Mouse (Mus musculus) MEL (cell line): ENCODE results near the gene Haao. TPM values are rescaled to one million over a fixed set of nuclear protein-coding genes. Genes with fewer than 3 reads are reported as not detected.
A peak's percentile ranks its signal among the peaks of the same experiment; 100 is the strongest.

Source experiments
- DNase-seq: peaks from one replicate; pipeline ENCODE4 v3.0.0; 2011; ENCODE audit warnings: low read depth, low spot score
- H3K27ac ChIP-seq: 2 replicates; pipeline ENCODE4 v1.5.1; 2012; ENCODE audit warnings: low read depth, mild to moderate bottlenecking, control low read depth, low read length, moderate library complexity; ENCODE audit not compliant: control insufficient read depth
- H3K27me3 ChIP-seq, 2 experiments: fragments of 150-350 bp in 1 of 2; sonication (generic) in 1 of 2; 2 replicates each; pipeline ENCODE4 v1.6.1; 2012; ENCODE audit warnings: low read length in 2 of 2, mild to moderate bottlenecking in 2 of 2, improper control_type of control experiment in 1 of 2, moderate library complexity in 1 of 2; ENCODE audit not compliant: insufficient read depth in 2 of 2, control insufficient read depth in 1 of 2
- H3K36me3 ChIP-seq, 2 experiments: 2 replicates each; pipeline ENCODE4 v1.6.1; 2012 to 2014; ENCODE audit warnings: low read length in 2 of 2, improper control_type of control experiment in 1 of 2, inconsistent platforms in 1 of 2, mild to moderate bottlenecking in 1 of 2; ENCODE audit not compliant: insufficient read depth in 2 of 2, control insufficient read depth in 1 of 2
- H3K4me1 ChIP-seq, 2 experiments: fragments of 150-350 bp in 1 of 2; sonication (generic) in 1 of 2; 2 replicates each; pipeline ENCODE4 v1.6.1; 2012; ENCODE audit warnings: low read length in 2 of 2, improper control_type of control experiment in 1 of 2, mild to moderate bottlenecking in 1 of 2; ENCODE audit not compliant: insufficient read depth in 2 of 2, control insufficient read depth in 1 of 2
- H3K4me3 ChIP-seq, 2 experiments: fragments of 150-350 bp in 1 of 2; sonication (generic) in 1 of 2; 2 replicates each; pipeline ENCODE4 v1.5.1; 2012; ENCODE audit warnings: low read depth in 2 of 2, low read length in 2 of 2, mild to moderate bottlenecking in 2 of 2, moderate library complexity in 2 of 2, control low read depth in 1 of 2, improper control_type of control experiment in 1 of 2; ENCODE audit not compliant: control insufficient read depth in 1 of 2, insufficient read depth in 1 of 2
- H3K79me2 ChIP-seq: 2 replicates; pipeline ENCODE4 v1.6.1; 2012; ENCODE audit warnings: mild to moderate bottlenecking, low read length, moderate library complexity; ENCODE audit not compliant: control insufficient read depth, poor library complexity, insufficient read depth
- H3K9ac ChIP-seq: 2 replicates; pipeline ENCODE4 v1.6.1; 2012; ENCODE audit warnings: low read depth, mild to moderate bottlenecking, control low read depth, low read length, moderate library complexity; ENCODE audit not compliant: control insufficient read depth, poor library complexity, severe bottlenecking
- H3K9me3 ChIP-seq: fragments of 150-350 bp; sonication (generic); replicated peaks from 2 replicates; pipeline ENCODE4 v1.6.1; 2012; ENCODE audit warnings: mild to moderate bottlenecking, low read length, improper control_type of control experiment, moderate library complexity; ENCODE audit not compliant: insufficient read depth
- BHLHE40 ChIP-seq: IDR thresholded peaks from 2 replicates; pipeline ENCODE4 v1.6.1; 2012; ENCODE audit warnings: low read depth, mild to moderate bottlenecking, inconsistent platforms, low read length, improper control_type of control experiment, borderline replicate concordance
- CHD1 ChIP-seq: IDR thresholded peaks from 2 replicates; pipeline ENCODE4 v1.6.1; 2012; ENCODE audit warnings: low read depth, mild to moderate bottlenecking, inconsistent platforms, low read length, improper control_type of control experiment
- CHD2 ChIP-seq: IDR thresholded peaks from 2 replicates; pipeline ENCODE4 v1.6.1; 2011; ENCODE audit warnings: low read length, improper control_type of control experiment
- CTCF ChIP-seq, 3 experiments: IDR thresholded peaks in 2 of 3; conservative IDR thresholded peaks in 1 of 3; 2 replicates each; pipeline ENCODE4 v1.5.1; 2011 to 2012; ENCODE audit warnings: low read length in 3 of 3, low read depth in 2 of 3, mild to moderate bottlenecking in 2 of 3, improper control_type of control experiment in 1 of 3, inconsistent platforms in 1 of 3, mixed read lengths in 1 of 3, moderate library complexity in 1 of 3; ENCODE audit not compliant: control insufficient read depth in 1 of 3, insufficient read depth in 1 of 3, poor library complexity in 1 of 3, severe bottlenecking in 1 of 3
- ELF1 ChIP-seq: IDR thresholded peaks from 2 replicates; pipeline ENCODE4 v1.6.1; 2014; ENCODE audit warnings: low read depth, mild to moderate bottlenecking, inconsistent platforms, low read length, improper control_type of control experiment, moderate library complexity
- EP300 ChIP-seq, 2 experiments: IDR thresholded peaks; 2 replicates each; pipeline ENCODE4 v1.6.1; 2011; ENCODE audit warnings: improper control_type of control experiment in 2 of 2, low read length in 2 of 2, low read depth in 1 of 2, mild to moderate bottlenecking in 1 of 2
- ETS1 ChIP-seq: IDR thresholded peaks from 2 replicates; pipeline ENCODE4 v1.6.1; 2012; ENCODE audit warnings: low read depth, mild to moderate bottlenecking, inconsistent platforms, low read length, improper control_type of control experiment, moderate library complexity
- GABPA ChIP-seq: IDR thresholded peaks from 2 replicates; pipeline ENCODE4 v1.6.1; 2012; ENCODE audit warnings: low read depth, mild to moderate bottlenecking, inconsistent platforms, low read length, improper control_type of control experiment, moderate library complexity
- GATA1 ChIP-seq: IDR thresholded peaks from 2 replicates; pipeline ENCODE4 v1.6.1; 2011; ENCODE audit warnings: low read depth, low read length, improper control_type of control experiment
- HCFC1 ChIP-seq: IDR thresholded peaks from 2 replicates; pipeline ENCODE4 v1.6.1; 2012; ENCODE audit warnings: low read depth, mild to moderate bottlenecking, inconsistent platforms, low read length, improper control_type of control experiment, moderate library complexity
- KAT2A ChIP-seq: conservative IDR thresholded peaks from 2 replicates; pipeline ENCODE4 v1.6.1; 2012; ENCODE audit warnings: low read depth, low read length, improper control_type of control experiment, inconsistent platforms
- MAX ChIP-seq: IDR thresholded peaks from 2 replicates; pipeline ENCODE4 v1.6.1; 2011; ENCODE audit warnings: low read length, improper control_type of control experiment
- MAZ ChIP-seq: IDR thresholded peaks from 2 replicates; pipeline ENCODE4 v1.6.1; 2012; ENCODE audit warnings: low read depth, mild to moderate bottlenecking, inconsistent platforms, low read length, improper control_type of control experiment
- MEF2A ChIP-seq: IDR thresholded peaks from 2 replicates; pipeline ENCODE4 v1.6.1; 2014; ENCODE audit warnings: low read depth, mild to moderate bottlenecking, inconsistent platforms, low read length, improper control_type of control experiment; ENCODE audit not compliant: poor library complexity, insufficient replicate concordance, severe bottlenecking; ENCODE audit errors: extremely low read depth
- MXI1 ChIP-seq: IDR thresholded peaks from 2 replicates; pipeline ENCODE4 v1.6.1; 2011; ENCODE audit warnings: mild to moderate bottlenecking, low read depth, low read length, improper control_type of control experiment
- MYB ChIP-seq: IDR thresholded peaks from 2 replicates; pipeline ENCODE4 v1.6.1; 2011; ENCODE audit warnings: mild to moderate bottlenecking, low read depth, low read length, improper control_type of control experiment
- MYC ChIP-seq: IDR thresholded peaks from 2 replicates; pipeline ENCODE4 v1.6.1; 2011; ENCODE audit warnings: low read depth, mild to moderate bottlenecking, low read length, improper control_type of control experiment, moderate library complexity
- NELFE ChIP-seq: IDR thresholded peaks from 2 replicates; pipeline ENCODE4 v1.6.1; 2011; ENCODE audit warnings: low read depth, low read length, improper control_type of control experiment
- NRF1 ChIP-seq: IDR thresholded peaks from 2 replicates; pipeline ENCODE4 v1.6.1; 2014; ENCODE audit warnings: low read depth, mild to moderate bottlenecking, inconsistent platforms, low read length, improper control_type of control experiment, moderate library complexity; ENCODE audit not compliant: poor library complexity, insufficient read depth, severe bottlenecking
- POLR2A ChIP-seq, 2 experiments: IDR thresholded peaks; 2 replicates each; pipeline ENCODE4 v1.6.1; 2011 to 2012; ENCODE audit warnings: low read length in 2 of 2, mild to moderate bottlenecking in 2 of 2, control low read depth in 1 of 2, improper control_type of control experiment in 1 of 2, low read depth in 1 of 2, moderate library complexity in 1 of 2; ENCODE audit not compliant: control insufficient read depth in 1 of 2, insufficient read depth in 1 of 2, poor library complexity in 1 of 2
- RAD21 ChIP-seq: IDR thresholded peaks from 2 replicates; pipeline ENCODE4 v1.6.1; 2011; ENCODE audit warnings: mild to moderate bottlenecking, low read depth, low read length, improper control_type of control experiment
- RCOR1 ChIP-seq: IDR thresholded peaks from 2 replicates; pipeline ENCODE4 v1.6.1; 2012; ENCODE audit warnings: low read depth, mild to moderate bottlenecking, inconsistent platforms, low read length, improper control_type of control experiment
- SMC3 ChIP-seq: IDR thresholded peaks from 2 replicates; pipeline ENCODE4 v1.6.1; 2011; ENCODE audit warnings: low read depth, low read length, improper control_type of control experiment
- TBP ChIP-seq: IDR thresholded peaks from 2 replicates; pipeline ENCODE4 v1.8.0; 2011; ENCODE audit warnings: low read depth, low read length, improper control_type of control experiment
- TCF12 ChIP-seq: IDR thresholded peaks from 2 replicates; pipeline ENCODE4 v1.6.1; 2014; ENCODE audit warnings: low read depth, mild to moderate bottlenecking, inconsistent platforms, low read length, improper control_type of control experiment, moderate library complexity
- UBTF ChIP-seq: IDR thresholded peaks from 2 replicates; pipeline ENCODE4 v1.6.1; 2012; ENCODE audit warnings: low read depth, mild to moderate bottlenecking, inconsistent platforms, low read length, improper control_type of control experiment, moderate library complexity, borderline replicate concordance; ENCODE audit not compliant: insufficient read depth
- USF2 ChIP-seq, 2 experiments: IDR thresholded peaks; 2 replicates each; pipeline ENCODE4 v1.6.1; 2011 to 2012; ENCODE audit warnings: improper control_type of control experiment in 2 of 2, low read length in 2 of 2, borderline replicate concordance in 1 of 2, inconsistent platforms in 1 of 2, low read depth in 1 of 2, mild to moderate bottlenecking in 1 of 2; ENCODE audit not compliant: insufficient read depth in 1 of 2
- ZC3H11A ChIP-seq: IDR thresholded peaks from 2 replicates; pipeline ENCODE4 v1.6.1; 2012; ENCODE audit warnings: low read depth, mild to moderate bottlenecking, inconsistent platforms, low read length, improper control_type of control experiment
- ZNF384 ChIP-seq: IDR thresholded peaks from 2 replicates; pipeline ENCODE4 v1.6.1; 2012; ENCODE audit warnings: low read depth, mild to moderate bottlenecking, inconsistent platforms, low read length, improper control_type of control experiment
- polyA plus RNA-seq, 2 experiments: library from polyadenylated mRNA; stranded (reverse) in 1 of 2; unstranded in 1 of 2; fragments of >175 nt in 1 of 2; fragments of >200 nt in 1 of 2; gene quantifications; 2 replicates each; pipeline versions ENCODE4 v1.2.1 to v1.2.4; 2012; ENCODE audit warnings: low replicate concordance in 2 of 2, low read depth in 1 of 2; ENCODE audit not compliant: insufficient read length in 2 of 2, insufficient read depth in 1 of 2, missing spikeins in 1 of 2
- total RNA-seq: library from RNA; depleted of rRNA; stranded (reverse); fragments of 300-350 nt; gene quantifications from 2 replicates; pipeline ENCODE4 v1.2.3, GENCODE M21; 2012

Haao gene
- total and polyA plus RNA-seq, 3 experiments, result 1.5 to 2.8 TPM; not detected in 1

DNA sequence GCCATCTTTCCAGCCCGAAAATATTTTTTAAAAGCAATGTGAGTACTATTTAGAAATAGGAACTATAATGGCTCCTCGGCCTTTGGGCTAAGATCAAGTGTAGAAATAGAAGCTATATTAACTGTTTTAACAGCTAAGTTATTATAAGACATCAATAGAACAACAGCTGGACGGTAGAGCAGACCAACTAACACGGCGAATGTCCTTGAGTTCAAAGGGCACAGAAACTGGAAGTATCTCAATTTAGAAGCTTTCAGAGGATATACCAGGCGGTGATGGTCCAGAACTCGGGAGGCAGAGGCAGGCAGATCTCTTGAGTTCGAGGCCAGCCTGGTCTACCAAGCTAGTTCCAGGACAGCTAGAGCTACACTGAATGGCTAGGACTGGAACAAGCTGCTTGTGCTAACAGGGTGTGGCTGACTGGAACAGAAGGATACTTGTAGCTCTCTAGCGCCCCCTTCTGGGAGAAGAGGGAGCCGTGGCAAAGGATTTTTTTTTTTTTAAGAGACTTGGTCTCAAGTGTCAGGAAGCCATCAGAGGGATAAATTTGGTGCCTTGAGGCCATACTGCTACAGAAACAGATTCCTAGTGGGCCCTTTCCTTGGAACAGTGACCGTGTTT, 39.9 kb downstream of the Haao start:
- TF ChIP-seq MYB (no peak), MYC (peak; percentile 12; the same call in 1 of the 2 replicates), POLR2A (IDR thresholded peaks at IDR 0.05; ENCODE audit: control insufficient read depth in 1 of 2, insufficient read depth in 1 of 2, low read depth in 1 of 2, low read length in 2 of 2, poor library complexity in 1 of 2) (no peak), RCOR1 (0 out of 2 replicates have a peak, but pooled peaks have one; percentile 9), TBP (0 out of 2 replicates have a peak, but pooled peaks have one; percentile 41), ZC3H11A (peak; percentile 62), MEF2A (no peak), CTCF (IDR thresholded peaks at IDR 0.05 in 2 of 3, conservative IDR thresholded peaks at IDR 0.05 in 1 of 3; ENCODE audit: control insufficient read depth in 1 of 3, insufficient read depth in 1 of 3, low read depth in 2 of 3, low read length in 3 of 3, poor library complexity in 1 of 3, severe bottlenecking in 1 of 3) (peak; percentile 60 to 80 (median 71)), HCFC1 (peak; percentile 61), MAZ (0 out of 2 replicates have a peak, but pooled peaks have one; percentile 59), USF2 (IDR thresholded peaks at IDR 0.05; ENCODE audit: borderline replicate concordance in 1 of 2, insufficient read depth in 1 of 2, low read depth in 1 of 2, low read length in 2 of 2) (no peak), ETS1 (peak; percentile 36; the same call in 1 of the 2 replicates), SMC3 (peak; percentile 74), BHLHE40 (peak; percentile 56; the same call in 1 of the 2 replicates), GABPA (no peak), EP300 (IDR thresholded peaks at IDR 0.05; ENCODE audit: low read depth in 1 of 2, low read length in 2 of 2) (peak in 1 of 2 experiments; percentile 20; a peak in 1 of 4 replicates), RAD21 (peak; percentile 70), CHD1 (0 out of 2 replicates have a peak, but pooled peaks have one; percentile 94), ZNF384 (peak; percentile 99)
- Histone ChIP-seq H3K9ac (peak overlapping the region; percentile 68), H3K27ac (peak overlapping the region; percentile 96), H3K27me3 (no peaks in the 10 kb centered on the region), H3K4me1 (peaks cover 8 to 27% of the 10 kb centered on the region in 2 experiments), H3K9me3 (no peaks in the 10 kb centered on the region), H3K79me2 (no peaks in the 10 kb centered on the region; the same call in 1 of the 2 replicates), H3K36me3 (peaks cover 0 to 24% of the 10 kb centered on the region in 2 experiments; a peak in 2 of 4 replicates), H3K4me3 (peak overlapping the region; percentile 33 to 48)
- peak; percentile 94 for DNase-seq

DNA sequence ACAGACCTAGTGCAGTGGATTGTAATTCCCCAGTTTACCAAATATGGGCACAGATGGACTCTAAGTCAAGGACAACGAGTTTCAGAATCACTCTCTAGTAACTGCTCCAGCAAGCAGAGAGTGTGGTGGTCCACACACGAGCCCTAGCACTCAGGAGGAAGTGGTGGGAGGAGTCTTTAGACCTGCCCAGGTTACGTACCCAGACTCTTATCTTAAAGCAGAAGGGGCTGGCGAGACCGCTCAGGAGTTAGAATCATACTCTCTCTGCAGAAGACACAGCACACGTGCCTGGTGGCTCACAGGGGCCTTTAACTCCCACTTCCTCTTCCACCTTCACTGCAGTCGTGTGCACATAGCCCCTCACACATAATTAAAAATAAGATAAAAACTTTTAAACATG, 40.4 kb downstream of the Haao start:
- no peaks in the 10 kb centered on the region for H3K27me3 ChIP-seq
- peaks cover 0 to 21% of the 10 kb centered on the region in 2 experiments; a peak in 2 of 4 replicates for H3K36me3 ChIP-seq
- H3K9me3 ChIP-seq, result no peaks in the 10 kb centered on the region
- peak overlapping the region; percentile 96 for H3K27ac ChIP-seq
- peak overlapping the region in 1 of 2 experiments; percentile 35; a peak in 2 of 4 replicates for H3K4me3 ChIP-seq
- peak; percentile 94 for DNase-seq
- peak overlapping the region; percentile 33 for H3K9ac ChIP-seq
- H3K79me2 ChIP-seq, result no peaks in the 10 kb centered on the region; the same call in 1 of the 2 replicates
- H3K4me1 ChIP-seq, result peaks cover 5 to 22% of the 10 kb centered on the region in 2 experiments
- TF ChIP-seq MXI1 (peak; percentile 97), ETS1 (peak; percentile 84), ELF1 (peak; percentile 49; the same call in 1 of the 2 replicates), ZC3H11A (no peak), RAD21 (no peak), NELFE (peak; percentile 79), MAX (peak; percentile 94), POLR2A (IDR thresholded peaks at IDR 0.05; ENCODE audit: control insufficient read depth in 1 of 2, insufficient read depth in 1 of 2, low read depth in 1 of 2, low read length in 2 of 2, poor library complexity in 1 of 2) (peak in 1 of 2 experiments; percentile 95; a peak in 2 of 4 replicates), KAT2A (no peak), NRF1 (no peak), UBTF (no peak), BHLHE40 (peak; percentile 98), EP300 (IDR thresholded peaks at IDR 0.05; ENCODE audit: low read depth in 1 of 2, low read length in 2 of 2) (no peak; a peak in 2 of 4 replicates), CHD2 (no peak), TCF12 (peak; percentile 68; the same call in 1 of the 2 replicates), GATA1 (peak; percentile 68)
